Mouse (Mus musculus): ENCODE data around the gene Cdhr1.
"Not testable (repeated sequence)": the region's sequence is repeated elsewhere in the genome, so short reads cannot be mapped to it uniquely, and the experiment has no call there.

Gene Cdhr1

DNA sequence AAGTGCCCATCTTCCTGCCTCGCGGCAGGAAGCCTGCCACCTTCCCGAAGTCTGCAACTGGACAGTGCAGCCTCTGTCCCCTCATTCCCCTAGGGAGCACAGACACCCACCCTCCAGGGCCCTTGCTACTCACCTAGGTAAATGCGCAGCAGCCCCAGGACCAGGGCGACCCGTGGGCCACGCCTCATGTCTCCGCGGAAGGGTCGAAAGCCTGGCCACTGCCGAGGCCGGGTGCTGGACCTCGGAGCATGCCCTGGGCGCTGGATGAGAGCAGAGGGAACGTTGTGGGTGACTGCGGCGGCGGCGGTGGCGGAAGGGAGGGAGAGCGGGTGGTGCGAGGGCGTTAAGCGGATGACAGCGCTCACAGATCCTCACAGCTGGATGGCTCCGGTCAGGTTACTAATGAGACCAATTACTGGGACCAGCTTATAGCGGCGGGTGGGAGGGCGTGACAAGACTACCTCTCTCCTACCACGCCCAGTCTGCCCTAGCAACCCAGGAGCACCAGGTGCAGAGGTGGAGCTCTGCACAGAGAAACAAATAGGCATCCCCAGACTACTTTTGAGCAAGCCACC is at the start of gene Cdhr1:
Cdhr1 (minus strand) TSS at position 392 of the 575 bp plus-strand sequence.
- DNase-seq (ENCODE audit: low spot score), result no peak

DNA sequence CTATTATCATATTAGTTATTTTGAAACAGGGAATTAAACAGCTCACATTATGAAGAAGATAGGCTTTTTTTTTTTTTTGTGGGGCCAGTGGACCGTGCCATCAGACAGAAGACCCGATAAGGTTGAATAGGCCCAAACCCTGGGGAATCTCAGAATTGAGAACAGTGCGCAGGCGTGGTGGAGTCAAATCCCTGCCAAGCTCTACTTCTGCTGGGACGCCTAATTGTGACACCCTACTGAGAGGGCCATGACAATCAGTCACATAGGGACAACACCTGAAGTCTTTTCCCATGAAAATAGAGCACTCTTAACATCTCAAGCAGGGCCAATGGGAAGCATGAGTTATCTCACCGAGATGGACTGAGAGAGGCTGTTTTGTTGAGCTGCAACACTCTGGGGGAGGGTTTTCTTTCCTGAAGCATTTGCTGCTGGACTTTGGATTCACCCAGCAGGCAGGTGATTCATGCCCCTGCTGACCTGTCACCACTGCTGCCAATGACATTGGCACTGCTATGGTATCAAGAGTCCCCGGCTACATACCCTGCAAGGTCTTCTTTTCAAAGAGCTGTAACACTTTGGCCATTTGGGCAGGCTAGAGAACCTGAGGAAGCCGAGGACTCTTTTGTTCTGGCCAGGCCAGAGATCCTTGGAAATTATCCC is 41.0 kb upstream of the Cdhr1 start:
- DNase-seq (ENCODE audit: low spot score), result no peak

- not testable (repeated sequence) for DNase-seq (ENCODE audit: low spot score)
Measured at GRCm38 (mm10) chr14:37137596-37137995, 39.4 kb upstream of the Cdhr1 start.

GRCm38 (mm10) chr14:37136110-37136509 is 38.0 kb upstream of the Cdhr1 start:
- DNase-seq (ENCODE audit: low spot score), result no peak

DNA sequence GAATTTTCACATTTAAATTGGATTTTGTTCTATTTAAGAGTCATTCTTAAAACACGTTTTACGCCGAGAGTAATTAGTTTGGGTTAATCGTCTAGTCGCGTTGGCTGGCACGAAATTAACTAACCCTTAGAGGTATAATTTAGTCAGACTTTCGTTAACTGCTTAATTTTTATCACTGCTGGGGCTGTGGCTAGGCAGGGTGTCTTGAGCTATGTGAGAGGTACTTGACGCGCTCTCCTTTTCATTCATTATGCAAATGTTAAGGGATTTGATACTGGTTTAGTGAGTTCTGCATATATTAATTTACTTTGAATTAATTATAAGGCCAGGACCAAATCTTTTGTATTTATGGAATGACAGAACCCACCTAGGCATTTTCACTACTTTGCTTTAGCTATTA is 37.5 kb upstream of the Cdhr1 start:
- no peak for DNase-seq (ENCODE audit: low spot score)

- peak; percentile 98 for DNase-seq (ENCODE audit: low spot score)
Measured at GRCm38 (mm10) chr14:37135127-37135593, 37.0 kb upstream of the Cdhr1 start, which contains the start of gene Ghitm. Gene Ghitm, minus strand, starts transcription at chr14:37135272.

DNA sequence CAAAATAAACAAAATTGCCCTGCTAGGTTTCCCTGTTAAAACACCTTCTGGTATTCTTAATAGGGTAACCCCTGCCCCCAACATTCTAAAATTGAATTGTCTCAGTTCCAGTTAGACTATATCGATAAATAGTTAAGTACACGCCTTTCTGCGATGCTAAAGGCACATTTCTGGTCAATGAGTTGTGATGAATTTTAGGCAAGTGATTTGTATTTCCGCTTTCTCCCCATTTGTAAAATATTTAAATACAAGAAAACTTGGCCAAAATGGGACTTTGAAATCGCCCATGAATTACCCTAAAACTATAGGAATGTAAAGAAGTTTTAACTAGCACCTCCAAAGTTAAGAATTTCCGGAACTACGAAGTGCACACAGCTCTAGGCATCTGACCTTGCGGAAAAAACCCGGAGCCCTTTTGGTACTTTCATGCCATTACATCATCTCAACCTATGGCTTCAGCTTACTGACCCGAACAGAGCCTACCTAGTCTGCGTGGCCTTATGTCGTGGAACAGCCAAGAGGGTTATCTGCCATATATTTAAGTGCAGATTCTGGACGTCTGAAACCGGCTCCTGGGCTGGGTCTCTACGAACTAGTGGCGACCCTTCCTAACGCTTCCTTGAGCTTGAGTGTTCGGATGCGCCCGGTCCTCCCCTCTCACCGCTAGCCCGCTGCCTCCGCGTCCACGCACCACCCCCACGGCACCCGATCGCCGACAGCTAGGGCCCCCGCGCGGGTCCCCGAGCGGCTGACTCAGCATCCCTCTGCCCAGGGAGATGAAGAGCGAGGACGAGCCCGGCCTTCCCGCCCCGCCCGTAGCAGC is 36.4 kb upstream of the Cdhr1 start:
- peak; percentile 62 for DNase-seq (ENCODE audit: low spot score)

DNA sequence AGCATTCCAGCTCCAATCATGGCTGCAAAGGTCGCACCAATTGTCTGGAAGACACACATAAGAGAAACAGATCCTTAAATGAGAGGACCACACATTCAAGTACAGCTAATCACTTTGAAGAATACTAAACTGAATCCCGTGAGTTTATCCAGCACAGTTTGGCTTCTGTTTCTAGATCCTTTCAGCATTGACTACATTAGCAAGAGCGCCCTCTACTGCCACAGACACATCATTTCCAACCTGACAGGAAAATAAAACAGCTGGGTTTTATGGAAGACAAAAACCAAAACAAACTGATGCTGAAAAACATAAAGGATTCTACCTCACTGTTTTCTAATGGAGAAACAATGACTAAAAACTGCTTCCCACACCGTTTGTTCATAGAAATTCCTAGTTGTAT is 29.5 kb upstream of the Cdhr1 start:
- peak; percentile 82 for DNase-seq (ENCODE audit: low spot score)

- DNase-seq (ENCODE audit: low spot score), result no peak
Measured at GRCm38 (mm10) chr14:37119233-37119632, 21.1 kb upstream of the Cdhr1 start.

GRCm38 (mm10) chr14:37113922-37114321 is 15.8 kb upstream of the Cdhr1 start, which contains the start of gene 2610528A11Rik:
Gene 2610528A11Rik, minus strand, starts transcription at chr14:37114022.
- DNase-seq (ENCODE audit: low spot score), result no peak

DNA sequence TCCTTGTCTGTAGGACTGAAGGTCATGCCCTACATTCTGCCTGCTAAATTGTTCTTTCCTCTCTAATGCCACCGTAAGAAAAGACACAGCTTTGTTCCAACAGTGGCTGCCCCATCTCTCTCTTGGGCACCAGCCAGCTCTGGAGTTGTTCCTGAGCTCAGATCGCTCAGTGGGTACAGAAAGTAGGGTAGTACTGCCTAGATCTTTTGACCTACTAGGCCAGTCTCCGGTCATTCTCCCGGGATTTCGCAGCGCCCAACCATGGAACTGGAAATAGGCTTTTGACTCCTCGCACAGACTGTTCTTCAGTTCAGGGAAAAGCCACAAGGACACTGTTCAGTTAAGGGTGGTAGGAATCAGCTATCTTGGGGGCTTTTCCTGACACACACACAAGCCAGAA is 14.8 kb upstream of the Cdhr1 start:
- DNase-seq (ENCODE audit: low spot score), result peak; percentile 89

- DNase-seq (ENCODE audit: low spot score), result no peak
Measured at GRCm38 (mm10) chr14:37111371-37111770, 13.2 kb upstream of the Cdhr1 start.

GRCm38 (mm10) chr14:37110456-37110855 is 12.3 kb upstream of the Cdhr1 start:
- peak; percentile 44 for DNase-seq (ENCODE audit: low spot score)

- DNase-seq (ENCODE audit: low spot score), result no peak
Measured at GRCm38 (mm10) chr14:37109975-37110374, 11.8 kb upstream of the Cdhr1 start.

- DNase-seq (ENCODE audit: low spot score), result no peak
Measured at GRCm38 (mm10) chr14:37109460-37109859, 11.3 kb upstream of the Cdhr1 start.

GRCm38 (mm10) chr14:37105846-37106245 is 7.7 kb upstream of the Cdhr1 start:
- no peak for DNase-seq (ENCODE audit: low spot score)

DNA sequence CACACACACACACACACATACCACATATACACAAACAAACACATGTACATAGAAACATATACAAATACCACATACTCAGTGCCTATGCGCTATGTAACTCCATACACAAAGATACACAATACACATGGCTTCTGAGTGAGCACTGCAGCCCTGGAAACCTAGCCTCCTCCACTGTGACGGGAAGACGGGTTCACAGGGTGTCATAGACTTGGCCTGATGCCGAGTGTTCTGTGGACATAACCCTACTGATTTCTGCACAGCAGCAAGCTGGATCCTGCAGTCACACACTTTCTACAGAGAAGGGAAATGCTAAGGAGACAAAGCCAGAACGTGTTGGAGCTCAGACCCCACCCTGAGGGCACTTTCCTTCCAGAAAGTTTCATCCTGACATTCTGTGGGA is 6.6 kb upstream of the Cdhr1 start:
- DNase-seq (ENCODE audit: low spot score), result peak; percentile 84

DNA sequence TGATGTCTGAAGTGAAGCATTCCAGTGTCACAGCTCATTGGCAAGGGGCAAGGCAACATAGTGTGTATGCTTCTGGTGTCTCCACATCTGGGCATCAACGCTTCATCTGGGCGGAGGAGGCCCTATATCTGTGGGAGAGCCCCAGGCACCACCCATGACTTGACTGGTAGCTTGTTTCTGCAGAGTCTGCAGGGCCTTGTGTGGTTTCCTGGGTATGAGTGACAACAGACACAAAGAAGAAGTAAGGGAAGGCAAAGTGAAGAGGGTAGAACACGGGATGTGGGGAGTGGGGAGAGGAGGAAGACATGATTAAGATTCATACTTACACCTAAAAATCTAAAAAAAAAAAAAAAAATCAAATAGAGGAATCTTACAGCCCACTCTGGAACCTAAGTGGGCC is 4.3 kb upstream of the Cdhr1 start:
- no peak for DNase-seq (ENCODE audit: low spot score)

- no peak for DNase-seq (ENCODE audit: low spot score)
Measured at GRCm38 (mm10) chr14:37101531-37101930, 3.4 kb upstream of the Cdhr1 start.

- DNase-seq (ENCODE audit: low spot score), result no peak
Measured at GRCm38 (mm10) chr14:37095556-37095955, 2.6 kb downstream of the Cdhr1 start.

- no peak for DNase-seq (ENCODE audit: low spot score)
Measured at GRCm38 (mm10) chr14:37094436-37094835, 3.7 kb downstream of the Cdhr1 start.

- DNase-seq (ENCODE audit: low spot score), result no peak
Measured at GRCm38 (mm10) chr14:37083755-37084154, 14.4 kb downstream of the Cdhr1 start.

DNA sequence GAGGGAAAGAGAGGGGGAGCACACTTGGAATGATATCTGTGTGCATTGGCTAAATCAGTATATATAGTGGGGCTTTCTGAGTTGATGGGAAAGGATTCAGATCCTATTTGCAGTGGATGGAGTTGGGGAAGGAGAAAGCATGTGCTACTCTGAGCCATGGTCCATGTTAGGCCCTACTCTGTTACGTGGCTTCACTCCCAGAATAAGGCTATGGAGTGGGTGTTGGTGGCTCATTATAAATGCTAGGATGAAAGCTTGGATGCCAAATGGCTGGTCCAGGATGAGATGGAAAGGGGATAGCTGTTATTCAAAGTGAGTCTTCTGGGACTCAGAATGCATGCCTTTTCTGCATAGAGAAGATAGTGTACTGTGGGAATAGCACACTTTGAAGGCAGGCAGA is 17.4 kb downstream of the Cdhr1 start:
- DNase-seq (ENCODE audit: low spot score), result no peak

Data from adipocyte (in vitro differentiated cells).